Mouse (Mus musculus) heart, postnatal 10 days (tissue): ENCODE results near the gene Cdc42. TPM values are rescaled to one million over a fixed set of nuclear protein-coding genes. Genes with fewer than 3 reads are reported as not detected.
A peak's percentile ranks its signal among the peaks of the same experiment; 100 is the strongest.

Source experiments
- DNase-seq, 2 experiments: peaks; one replicate each; pipeline ENCODE4 v3.0.0; 2021
- intact Hi-C: fragments of 180-260 bp; cut with DNase I; formaldehyde crosslinking; loops from one replicate; pipeline ENCODE4 v1.15.1; 2025
- total RNA-seq, 2 experiments: library from RNA; stranded (reverse); gene quantifications; 2 replicates each; pipeline ENCODE4 v1.2.3; 2021

Gene Cdc42
- total RNA-seq, 2 experiments from 2014 or later = 245 to 270 TPM

- intact Hi-C loops = no loop called here
- DNase-seq = no peak
Measured at GRCm38 (mm10) chr4:137316027-137316770, 41.3 kb downstream of the Cdc42 start.

DNA sequence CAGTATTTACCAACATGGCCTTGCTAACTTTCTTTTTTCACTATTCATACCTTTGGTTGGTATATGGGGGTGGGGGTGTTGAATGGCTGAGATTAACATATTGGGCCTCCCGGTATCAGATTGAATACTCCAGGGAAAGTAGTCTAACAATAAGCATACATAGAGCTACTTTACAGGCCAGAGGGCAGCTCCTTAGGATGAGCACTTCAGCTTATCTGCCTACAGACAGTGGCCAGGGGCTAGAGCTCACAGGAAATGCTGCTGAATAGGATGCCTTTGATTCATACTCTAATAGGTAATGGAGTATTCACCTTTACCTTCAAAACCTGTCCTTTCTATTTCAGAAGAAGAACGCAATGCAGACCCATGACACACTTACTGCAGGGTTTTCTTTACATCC, 42.5 kb downstream of the Cdc42 start:
- no peak for DNase-seq
- intact Hi-C loops = no loop called here

GRCm38 (mm10) chr4:137314561-137314960, 43.0 kb downstream of the Cdc42 start:
- intact Hi-C loops = loop anchor here (5.0 kb wide), 1 partner anchor 78 kb away; no protein-coding TSS in a partner anchor
- peak in 1 of 2 experiments; percentile 40 for DNase-seq

- intact Hi-C loops = loop anchor here (5.0 kb wide), 1 partner anchor 79 kb away; no protein-coding TSS in a partner anchor
Measured at GRCm38 (mm10) chr4:137313511-137313910, 44.0 kb downstream of the Cdc42 start.

DNA sequence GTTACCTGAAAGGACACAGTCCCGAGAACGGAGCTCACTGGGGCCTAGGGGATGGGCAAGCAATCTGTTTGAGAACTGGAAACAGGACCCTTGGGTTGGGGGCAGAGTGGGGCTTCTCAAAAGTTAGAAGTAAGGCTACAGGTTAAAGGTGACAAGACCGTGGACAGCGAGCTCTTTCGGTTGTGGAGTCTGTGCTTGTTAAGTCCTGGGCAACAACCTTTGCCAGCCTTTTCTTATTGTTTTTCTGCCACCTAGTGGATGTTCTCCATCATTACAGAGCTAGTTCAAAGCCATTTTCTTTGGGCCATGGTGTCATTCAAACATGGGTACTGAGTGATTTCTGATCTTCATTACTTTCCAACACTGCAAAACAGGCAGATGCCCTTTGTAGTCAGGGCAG, 49.1 kb downstream of the Cdc42 start:
- intact Hi-C loops = loop anchor here (1.0 kb wide), 2 partner anchors 144 to 232 kb away; no protein-coding TSS in a partner anchor
- peak; percentile 52 to 64 for DNase-seq

More at GRCm38 (mm10) chr4:137313511-137313910, 44.0 kb downstream of the Cdc42 start:
- DNase-seq = no peak

GRCm38 (mm10) chr4:137306991-137307706, 50.4 kb downstream of the Cdc42 start:
- DNase-seq = no peak
- intact Hi-C loops = no loop called here

- intact Hi-C loops = no loop called here
- DNase-seq = no peak
Measured at GRCm38 (mm10) chr4:137306577-137306888, 51.0 kb downstream of the Cdc42 start.

DNA sequence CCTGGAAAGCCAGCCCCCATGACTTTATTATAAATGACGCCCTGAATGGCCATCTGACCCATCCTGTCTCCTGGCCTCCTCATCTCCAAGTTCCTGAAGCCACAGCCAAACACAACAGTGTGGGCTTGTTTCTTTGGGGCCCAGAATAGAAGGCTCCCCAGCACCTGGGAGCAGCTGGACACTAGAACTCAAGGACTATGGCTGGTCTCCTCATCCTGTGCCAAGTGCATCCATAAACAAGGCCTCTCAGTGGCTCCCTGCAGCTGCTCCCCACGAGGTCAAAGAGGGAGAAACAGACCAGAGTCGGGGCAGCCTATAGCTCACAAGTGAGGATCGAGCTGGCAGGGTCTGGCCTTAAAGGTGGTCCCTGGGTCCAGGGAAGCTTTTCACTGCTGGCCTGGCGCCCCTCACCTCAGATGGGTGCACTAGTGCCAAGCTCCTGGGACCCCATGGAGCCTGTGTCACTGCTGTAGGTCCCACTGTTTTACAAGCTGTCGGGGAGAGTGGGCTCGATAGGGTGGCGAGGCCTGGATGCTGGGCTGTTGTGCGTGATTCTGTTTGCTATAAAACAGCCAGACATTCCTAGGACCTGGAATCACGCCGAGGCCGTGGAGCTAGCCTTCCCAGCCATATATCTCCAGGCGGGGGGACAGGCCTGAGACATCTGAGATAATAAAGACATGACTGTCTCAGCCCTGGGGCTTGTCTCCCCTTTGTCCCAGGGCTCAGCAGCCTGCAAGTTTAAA, 51.5 kb downstream of the Cdc42 start:
- intact Hi-C loops = no loop called here
- DNase-seq = peak; percentile 39 to 46

DNA sequence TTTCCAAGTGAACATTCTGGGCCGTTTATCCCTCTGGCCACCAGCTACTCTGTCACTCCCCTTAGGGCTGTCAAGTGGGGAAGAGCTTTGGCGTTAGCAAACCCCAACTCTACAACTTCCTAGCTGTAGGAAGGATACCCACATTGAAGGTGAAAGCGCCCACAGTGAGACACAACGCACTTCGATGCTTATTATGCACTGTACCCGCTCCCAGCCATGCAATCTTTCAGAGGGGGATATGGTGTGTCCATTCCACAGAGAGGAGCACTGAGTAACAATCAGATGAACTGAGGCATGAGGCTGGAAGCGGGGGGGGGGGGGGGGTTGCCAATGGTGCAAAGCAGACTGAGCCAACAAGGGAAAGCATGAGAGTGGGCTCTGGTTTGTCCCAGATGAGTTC, 52.5 kb downstream of the Cdc42 start:
- no peak for DNase-seq
- intact Hi-C loops = no loop called here

DNA sequence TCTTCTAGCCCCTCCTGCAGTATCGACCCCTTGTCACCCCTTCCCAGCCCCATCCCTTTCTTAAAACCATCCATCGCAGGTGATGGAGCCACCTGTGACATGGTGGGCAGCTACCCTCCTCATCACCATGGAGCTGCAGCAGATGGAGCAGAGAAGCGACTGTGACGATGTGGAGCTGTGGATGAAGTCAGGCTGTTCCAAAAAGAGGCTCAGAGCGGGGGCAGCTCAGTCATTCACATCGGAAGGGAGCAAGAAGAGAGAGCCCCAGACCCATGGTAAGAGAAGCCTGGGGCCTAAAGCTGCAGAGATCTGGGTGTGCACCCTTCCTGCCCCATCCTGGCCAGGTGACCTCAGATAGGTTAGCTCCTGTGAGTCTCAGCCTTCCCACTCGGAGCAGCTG, 53.4 kb downstream of the Cdc42 start:
- intact Hi-C loops = no loop called here
- no peak for DNase-seq

DNA sequence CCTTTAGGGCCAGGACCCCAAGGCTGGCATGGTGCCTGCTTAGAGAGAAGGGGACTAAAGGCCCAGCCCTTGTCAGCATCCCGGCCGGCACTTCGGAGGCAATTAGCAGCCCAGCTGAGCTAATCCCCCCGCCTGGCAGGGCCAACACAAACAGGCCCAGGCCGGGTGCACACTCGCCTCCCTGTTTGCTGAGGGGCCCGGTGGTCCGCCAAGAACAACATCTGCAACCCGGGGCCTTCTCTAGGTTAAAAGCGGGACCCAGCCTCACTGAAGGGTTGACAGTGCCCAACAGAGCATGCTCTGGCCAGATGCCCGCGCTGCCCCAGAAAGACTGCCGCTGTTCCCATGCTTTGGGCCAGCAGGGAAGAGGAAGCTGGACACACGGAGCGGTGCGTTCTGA, 55.9 kb downstream of the Cdc42 start:
- intact Hi-C loops = no loop called here
- no peak for DNase-seq

DNA sequence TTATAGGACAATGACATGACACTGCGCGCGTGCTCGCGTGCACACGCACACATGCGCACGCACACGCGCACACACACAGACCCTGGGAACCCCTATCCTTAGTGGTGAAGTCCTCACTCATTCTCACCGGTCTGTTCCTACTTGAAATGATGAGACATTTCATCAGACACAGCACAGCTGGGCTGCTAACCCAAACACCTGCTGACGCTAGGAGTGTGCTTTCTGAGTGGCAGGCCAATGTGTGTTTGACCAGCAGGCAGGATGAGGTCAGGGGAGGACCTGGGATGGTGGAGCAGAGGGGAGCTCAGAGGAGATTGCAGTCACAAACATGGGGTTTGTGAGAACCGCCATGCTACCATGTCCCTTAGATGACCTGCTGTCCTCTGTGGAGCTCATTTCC, 57.3 kb downstream of the Cdc42 start:
- no peak for DNase-seq
- intact Hi-C loops = no loop called here

DNA sequence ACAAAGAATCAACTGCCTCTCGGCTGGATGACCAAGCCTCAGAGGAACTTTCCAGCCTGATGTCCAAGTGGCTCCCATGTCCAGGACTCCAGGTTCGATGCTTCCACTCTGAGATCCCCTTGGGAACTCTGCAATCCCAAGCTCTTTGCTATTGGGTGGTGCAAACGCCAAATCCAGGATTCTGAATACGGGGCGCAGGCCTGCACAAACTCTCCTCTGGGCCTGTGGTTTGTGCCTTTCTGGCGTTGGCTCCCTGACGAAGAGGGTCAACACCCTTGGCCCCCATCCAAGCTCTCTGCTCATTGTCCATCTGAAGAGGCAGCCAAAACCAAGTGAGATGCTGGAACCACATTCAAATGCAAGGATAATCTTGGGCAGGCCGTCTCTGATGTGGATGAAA, 59.1 kb downstream of the Cdc42 start:
- intact Hi-C loops = no loop called here
- peak; percentile 60 to 66 for DNase-seq

DNA sequence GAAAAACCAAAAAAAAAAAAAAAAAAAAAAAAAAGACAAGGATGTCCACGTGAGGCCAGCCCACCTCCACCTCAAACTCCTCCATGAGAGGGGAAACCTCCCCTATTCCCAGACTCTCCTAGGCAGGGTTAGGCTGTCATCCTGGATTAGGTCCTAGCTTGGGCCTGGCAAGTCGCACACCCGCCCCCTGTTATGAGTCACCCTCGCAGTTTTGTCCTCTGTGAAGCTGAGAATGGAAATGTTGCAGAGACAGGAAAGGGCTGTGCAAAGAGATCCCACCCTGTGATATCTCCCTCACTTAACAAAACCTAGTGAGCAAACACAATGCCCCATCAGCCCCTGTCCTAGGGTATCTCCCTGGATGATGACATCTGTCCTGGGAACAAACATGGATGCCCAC, 59.9 kb downstream of the Cdc42 start:
- DNase-seq = no peak
- intact Hi-C loops = no loop called here

DNA sequence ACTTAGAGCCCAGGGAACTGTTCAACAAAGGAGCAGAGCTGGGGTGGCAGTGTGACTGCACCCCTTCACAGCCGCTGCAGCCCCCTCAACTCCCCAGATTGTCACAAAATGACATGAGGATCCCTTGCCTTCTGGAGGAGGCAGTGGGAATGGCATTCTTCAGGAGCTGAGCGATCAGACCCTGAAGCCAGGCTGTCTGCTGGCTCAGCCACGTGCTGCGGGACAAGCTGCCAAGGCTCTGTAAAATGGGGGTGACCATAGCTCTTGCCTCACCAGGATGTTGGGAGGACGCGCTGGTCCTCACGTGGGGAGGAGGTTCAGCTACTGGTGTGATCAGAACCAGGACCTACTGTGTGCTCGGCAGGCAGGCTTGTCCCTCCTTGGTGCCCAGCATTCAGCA, 62.6 kb downstream of the Cdc42 start:
- no peak for DNase-seq
- intact Hi-C loops = no loop called here

DNA sequence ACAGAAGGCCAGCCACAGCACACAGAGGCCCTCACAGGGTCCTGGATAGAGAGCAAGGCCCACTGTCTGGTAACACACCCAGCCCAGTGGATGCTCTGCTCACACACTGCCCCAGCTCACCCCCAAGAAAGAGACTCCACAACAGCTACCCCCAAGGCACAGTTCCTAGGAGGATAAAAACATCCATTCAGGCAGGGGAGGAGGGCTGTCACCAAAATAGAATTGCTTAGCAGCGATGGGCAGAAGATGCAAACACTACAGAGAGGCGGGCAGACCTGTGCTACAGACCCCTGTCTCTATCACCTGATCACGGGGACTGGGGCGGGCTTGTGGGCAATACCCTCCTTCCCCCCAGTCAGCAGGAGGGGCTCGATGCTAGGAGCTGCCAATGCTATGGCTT, 63.0 kb downstream of the Cdc42 start:
- intact Hi-C loops = no loop called here
- DNase-seq = no peak

DNA sequence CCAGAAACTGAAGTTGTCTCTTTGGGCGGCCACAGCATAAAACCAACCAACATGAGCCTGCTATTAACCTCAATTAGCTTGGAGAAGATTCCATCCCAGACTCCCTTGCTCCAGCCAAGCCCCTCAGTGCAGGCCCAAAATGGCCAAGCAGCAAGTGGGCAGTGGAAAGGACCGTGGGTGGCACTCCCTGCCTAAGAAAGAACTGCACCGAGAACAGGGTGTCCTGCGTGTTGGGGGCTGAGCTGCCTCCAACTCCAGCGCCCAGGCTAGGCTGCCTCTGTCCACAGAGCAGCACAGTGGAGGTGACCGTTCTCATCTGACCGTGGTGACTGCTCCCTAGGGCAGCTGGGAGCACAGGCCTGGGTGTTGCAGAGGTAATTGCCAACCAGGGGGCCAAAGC, 63.5 kb downstream of the Cdc42 start:
- intact Hi-C loops = no loop called here
- DNase-seq = no peak

- intact Hi-C loops = no loop called here
- DNase-seq = peak in 1 of 2 experiments; percentile 49
Measured at GRCm38 (mm10) chr4:137292625-137293024, 64.9 kb downstream of the Cdc42 start.

- intact Hi-C loops = no loop called here
- no peak for DNase-seq
Measured at GRCm38 (mm10) chr4:137290250-137290649, 67.3 kb downstream of the Cdc42 start.

DNA sequence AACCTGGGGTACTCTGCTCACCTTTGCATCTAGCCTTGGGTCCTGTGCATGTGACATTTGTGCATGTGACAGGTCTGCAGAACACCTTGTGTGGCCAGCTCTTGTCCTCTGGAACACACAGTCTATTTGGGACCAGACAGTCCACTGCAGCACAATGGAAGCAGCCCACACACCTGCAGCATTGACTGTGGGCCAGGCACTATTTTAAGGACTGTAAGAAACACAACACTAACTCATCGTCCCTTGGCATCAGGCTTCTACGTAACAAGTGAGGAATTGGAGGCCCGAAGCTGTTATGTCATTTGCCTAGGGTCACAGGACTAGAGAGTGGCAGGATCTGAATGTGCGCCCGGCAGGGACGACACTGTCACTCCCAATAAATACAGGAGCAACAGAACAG, 67.8 kb downstream of the Cdc42 start:
- intact Hi-C loops = loop anchor here (10.0 kb wide), 1 partner anchor 385 kb away; no protein-coding TSS in a partner anchor
- no peak for DNase-seq

GRCm38 (mm10) chr4:137287818-137288217, 69.7 kb downstream of the Cdc42 start:
- intact Hi-C loops = loop anchor here (2.0 to 10.0 kb wide), 2 partner anchors 123 to 383 kb away; no protein-coding TSS in a partner anchor
- peak; percentile 41 to 77 for DNase-seq
